Mouse (Mus musculus) spleen, adult 2 months (tissue): Measurements from ENCODE around the gene Dsp.

ENCODE experiments used
- CTCF ChIP-seq: fragments of 200-500 bp; IDR thresholded peaks from 2 replicates; pipeline ENCODE4 v1.5.1; 2011; ENCODE audit warnings: mild to moderate bottlenecking, inconsistent platforms; ENCODE audit not compliant: insufficient read depth, insufficient read length, insufficient replicate concordance; ENCODE audit errors: extremely low read depth
- POLR2A ChIP-seq: fragments of 200-500 bp; IDR thresholded peaks from 2 replicates; pipeline ENCODE4 v1.6.1; 2011; ENCODE audit warnings: low read depth, low read length, inconsistent platforms

DNA sequence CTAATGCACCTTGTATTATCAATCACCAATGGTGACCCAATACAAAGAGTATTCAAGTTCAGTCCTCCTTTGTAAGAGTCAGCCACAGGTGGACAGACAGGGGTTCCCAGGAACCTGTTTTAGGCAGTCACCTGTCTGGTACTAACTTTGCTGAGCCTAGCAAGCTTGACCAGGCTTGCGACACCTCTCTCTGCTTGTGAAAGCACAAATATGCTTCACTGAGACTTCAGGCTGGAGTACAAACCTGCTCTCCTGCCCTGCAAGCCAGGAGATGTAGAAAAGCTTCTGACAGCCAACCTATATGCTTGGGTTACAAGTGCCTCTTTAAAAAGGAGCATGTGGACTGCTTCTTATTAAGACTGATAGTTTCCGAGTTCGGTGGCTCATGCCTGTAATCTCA is 22.8 kb upstream of the Dsp start:
- TF ChIP-seq CTCF: no peak
- TF ChIP-seq POLR2A: no peak
